Mouse (Mus musculus) kidney, embryonic 16.5 days (tissue): Measurements from ENCODE around the gene Exoc3l4. TPM values are rescaled to one million over a fixed set of nuclear protein-coding genes. Genes with fewer than 3 reads are reported as not detected.

Experiments
- ATAC-seq: fragments of 200-750 bp; cut with Nextera tagmentation; 2 replicates; pipeline ENCODE4 v1.8.0; 2017; ENCODE audit warnings: moderate TSS enrichment; ENCODE audit not compliant: low FRiP score, low TSS enrichment
- H3K27ac ChIP-seq: fragments of 300-500 bp; sonication (generic); 2 replicates; pipeline ENCODE4 v1.5.1; 2014; ENCODE audit warnings: low read length
- H3K27me3 ChIP-seq: fragments of 300-500 bp; sonication (generic); 2 replicates; pipeline ENCODE4 v1.6.1; 2014; ENCODE audit warnings: low read length, control low read depth, mixed read lengths; ENCODE audit not compliant: insufficient read depth
- H3K36me3 ChIP-seq: fragments of 300-500 bp; sonication (generic); 2 replicates; pipeline ENCODE4 v1.6.1; 2014; ENCODE audit warnings: low read length, control low read depth, mixed read lengths; ENCODE audit not compliant: insufficient read depth
- H3K4me1 ChIP-seq: fragments of 300-500 bp; sonication (generic); 2 replicates; pipeline ENCODE4 v1.6.1; 2014; ENCODE audit warnings: low read length, control low read depth, mixed read lengths; ENCODE audit not compliant: insufficient read depth
- H3K4me2 ChIP-seq: fragments of 300-500 bp; sonication (generic); replicated peaks from 2 replicates; pipeline ENCODE4 v1.6.1; 2014; ENCODE audit warnings: low read depth, low read length
- H3K4me3 ChIP-seq: fragments of 300-500 bp; sonication (generic); 2 replicates; pipeline ENCODE4 v1.5.1; 2014; ENCODE audit warnings: mild to moderate bottlenecking, low read length
- H3K9ac ChIP-seq: fragments of 300-500 bp; sonication (generic); replicated peaks from 2 replicates; pipeline ENCODE4 v1.6.1; 2014; ENCODE audit warnings: low read length
- H3K9me3 ChIP-seq: fragments of 300-500 bp; sonication (generic); 2 replicates; pipeline ENCODE4 v1.6.1; 2016; ENCODE audit warnings: low read length, control low read depth
- WGBS: fragments of 180-500 bp; shearing (Covaris S2); extraction: QIAGEN DNeasy Blood & Tissue Kit; methylation state at CpG from one replicate; pipeline ENCODE4 v1.1.7; 2014; 5-methylcytosine and 5-hydroxymethylcytosine counted together
- polyA plus RNA-seq: library from polyadenylated mRNA; unstranded; fragments of >200 nt; fragmentation: Nextera tagmentation; extraction: Ambion mirVana; gene quantifications from 2 replicates; pipeline ENCODE4 v1.2.1, GENCODE M21; 2015

Exoc3l4 gene
- polyA plus RNA-seq, 1 experiment from 2014 or later = 19.9 TPM

DNA sequence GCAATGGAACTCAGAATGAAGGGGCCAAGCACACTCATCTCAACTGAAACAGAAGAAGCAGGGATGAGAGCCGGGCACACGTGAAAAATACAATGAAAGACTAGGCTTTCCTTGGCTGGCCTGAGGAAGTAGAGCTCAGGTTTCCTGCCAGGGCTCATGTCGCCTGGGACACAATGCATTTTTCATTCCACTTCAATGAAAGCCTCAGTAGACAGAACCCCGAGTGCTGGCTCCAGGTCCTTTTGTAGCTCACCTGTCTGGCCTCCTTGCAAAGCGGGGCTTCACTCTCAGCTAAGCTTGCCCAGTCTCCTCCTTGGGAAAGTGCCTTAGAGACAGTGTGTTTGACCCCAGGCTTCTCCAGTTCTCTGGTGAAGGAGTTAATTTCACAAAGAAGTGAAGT lies 62.1 kb downstream of the Exoc3l4 start:
- no peaks in the 10 kb centered on the region for H3K36me3 ChIP-seq
- H3K9ac ChIP-seq = no peak overlapping the region
- no peak overlapping the region for H3K27ac ChIP-seq
- H3K9me3 ChIP-seq = no peaks in the 10 kb centered on the region
- WGBS = 33% methylated on average over 5 of the region's 5 CpGs
- no peak overlapping the region for H3K4me3 ChIP-seq
- peaks cover 25% of the 10 kb centered on the region for H3K4me1 ChIP-seq
- no peak overlapping the region for H3K4me2 ChIP-seq
- no peak for ATAC-seq
- H3K27me3 ChIP-seq = no peaks in the 10 kb centered on the region; the same call in 1 of the 2 replicates

DNA sequence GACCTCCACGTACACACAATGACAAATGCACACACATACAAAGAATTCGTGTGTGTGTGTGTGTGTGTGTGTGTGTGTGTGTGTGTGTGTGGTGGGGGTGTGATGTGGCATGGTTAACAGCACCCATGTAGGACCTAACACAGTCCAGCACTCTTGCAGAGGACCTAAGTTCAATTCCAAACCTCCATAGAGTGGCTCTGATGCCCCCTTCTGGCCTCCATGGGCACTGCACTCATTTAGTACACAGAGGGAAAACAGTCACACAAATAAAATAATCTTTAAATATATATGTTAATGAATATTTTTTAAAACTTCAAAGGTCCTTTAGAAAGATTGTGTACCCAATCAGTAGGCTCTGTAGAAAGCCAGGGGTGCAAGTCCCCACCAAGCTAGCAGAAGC lies 63.1 kb downstream of the Exoc3l4 start:
- Histone ChIP-seq H3K36me3 (no peaks in the 10 kb centered on the region), H3K9ac (no peak overlapping the region), H3K27me3 (no peaks in the 10 kb centered on the region; the same call in 1 of the 2 replicates), H3K4me1 (peaks cover 21% of the 10 kb centered on the region), H3K4me2 (no peak overlapping the region), H3K9me3 (no peaks in the 10 kb centered on the region), H3K4me3 (no peak overlapping the region), H3K27ac (no peak overlapping the region)
- 75% methylated on average over 2 of the region's 2 CpGs for WGBS
- no peak for ATAC-seq

Other genes with a start within 250 kb of the Exoc3l4 start
- not detected in 2 replicates for gene 4930595D18Rik, start 232.5 kb upstream of the Exoc3l4 start, polyA plus RNA-seq
- gene Amn, start 145.9 kb upstream of the Exoc3l4 start, polyA plus RNA-seq = 70.7 and 87.7 TPM in 2 replicates
- 40.6 and 45.2 TPM in 2 replicates for gene Cdc42bpb, start 39.3 kb upstream of the Exoc3l4 start, polyA plus RNA-seq
- 4.6 and 5.5 TPM in 2 replicates for gene Lbhd2, start 10.2 kb upstream of the Exoc3l4 start, polyA plus RNA-seq
- 21.7 and 24.3 TPM in 2 replicates for gene Tnfaip2, start 25.5 kb downstream of the Exoc3l4 start, polyA plus RNA-seq
- 78.6 and 84.8 TPM in 2 replicates for gene Gm266, start 68.8 kb downstream of the Exoc3l4 start, polyA plus RNA-seq
- gene Eif5, start 121.0 kb downstream of the Exoc3l4 start, polyA plus RNA-seq = 481 and 498 TPM in 2 replicates
- gene Mark3, start 157.5 kb downstream of the Exoc3l4 start, polyA plus RNA-seq = 31.5 and 32.2 TPM in 2 replicates